Mouse (Mus musculus): ENCODE data around the gene Btnl1.

The Btnl1 gene

DNA sequence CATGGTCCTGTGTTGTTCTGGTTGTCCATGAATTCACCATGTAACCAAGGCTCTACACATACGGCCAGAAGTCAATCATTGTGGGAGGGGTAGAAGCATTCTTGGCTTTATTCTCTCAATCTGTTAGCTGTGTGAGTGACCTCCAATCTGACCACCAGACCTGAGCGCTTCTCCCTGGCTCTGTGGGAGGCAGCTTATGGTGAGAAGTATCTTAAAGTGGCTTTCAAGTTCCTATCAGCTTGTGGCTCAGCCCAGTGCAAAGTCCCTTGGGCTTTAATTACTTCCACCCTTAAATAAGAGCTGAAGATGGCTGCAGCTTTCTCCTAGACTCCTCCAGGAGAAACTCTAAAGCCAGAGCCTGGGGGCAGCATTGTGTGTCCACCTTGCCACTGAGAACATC, at the start of gene Btnl1:
Gene Btnl1, plus strand, starts transcription at position 286 of the 400 bp plus-strand sequence.
- DNase-seq (ENCODE audit: extremely low read depth, low read depth), result no peak

DNA sequence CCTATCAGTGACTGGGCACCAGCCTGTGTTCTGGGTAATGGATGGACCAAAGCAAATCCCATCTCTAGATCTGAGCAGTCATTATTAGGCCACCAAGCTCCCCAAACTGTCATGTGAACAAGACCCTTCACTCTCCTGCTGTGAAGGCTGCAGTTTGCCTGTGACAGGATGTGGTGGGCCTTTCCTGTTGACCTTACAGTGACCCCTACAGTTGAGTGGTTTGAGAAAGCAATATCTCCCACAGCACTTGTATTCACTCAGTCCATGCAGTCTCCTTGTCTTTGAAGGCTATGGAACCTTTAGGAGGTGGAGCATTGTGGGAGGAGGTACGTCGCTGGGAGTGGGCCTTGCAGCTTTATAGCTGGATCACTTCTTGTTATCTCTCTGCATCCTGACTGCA, 47.1 kb upstream of the Btnl1 start:
- no peak for DNase-seq (ENCODE audit: extremely low read depth, low read depth)

DNA sequence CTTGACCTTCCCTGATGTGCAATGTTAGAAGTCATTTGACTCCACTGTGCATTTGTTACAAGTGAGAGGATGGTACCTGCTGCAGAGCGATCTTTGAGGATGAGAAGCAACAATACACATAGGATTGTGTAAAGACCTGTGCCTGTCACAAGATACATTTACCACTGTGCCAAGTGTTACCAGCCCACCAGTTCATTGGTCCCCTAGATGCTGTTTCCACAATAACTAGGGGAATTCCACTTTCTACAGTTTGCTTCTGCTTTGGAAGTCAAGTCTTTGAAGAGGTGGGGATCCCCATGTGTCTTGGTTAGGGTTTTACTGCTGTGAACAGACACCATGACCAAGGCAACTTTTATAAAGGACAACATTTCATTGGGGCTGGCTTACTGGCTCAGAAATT, 45.7 kb upstream of the Btnl1 start:
- DNase-seq (ENCODE audit: extremely low read depth, low read depth), result no peak

DNA sequence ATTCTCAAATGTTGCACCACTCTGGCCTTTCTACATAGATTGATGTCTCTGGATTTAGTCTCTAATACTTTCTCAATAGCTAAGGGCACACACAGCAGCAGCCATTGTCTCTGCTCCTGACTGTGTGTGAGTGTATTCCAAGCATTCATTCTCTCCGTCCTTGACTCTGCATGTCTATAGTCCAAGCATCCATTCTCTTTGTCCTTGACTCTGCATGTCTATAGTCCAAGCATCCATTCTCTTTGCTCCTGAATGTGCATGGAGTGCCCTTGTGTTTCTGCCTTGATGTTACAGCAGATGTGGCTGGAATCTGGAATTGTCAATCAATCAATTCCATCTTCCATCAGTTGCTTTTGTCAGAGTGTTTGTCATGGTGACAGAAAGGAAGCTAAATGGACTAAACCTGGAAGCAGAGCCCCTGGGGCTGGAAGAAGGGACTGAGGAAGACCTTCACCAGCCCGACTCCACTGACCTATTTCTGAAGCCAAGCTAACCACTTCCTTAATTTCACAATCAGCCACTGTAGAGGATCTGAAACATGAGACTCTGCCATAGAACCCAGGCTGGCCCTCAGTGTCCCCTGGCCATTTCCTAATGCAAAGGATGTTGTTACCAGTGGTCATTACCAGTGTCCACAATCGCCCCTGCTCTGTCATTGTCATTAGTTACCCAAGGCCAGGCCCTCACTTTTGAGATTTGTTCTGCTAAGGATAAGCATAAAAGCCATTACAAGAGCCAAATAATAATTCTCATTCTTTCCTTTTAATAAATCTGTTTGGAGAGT, 36.1 kb upstream of the Btnl1 start:
- no peak for DNase-seq (ENCODE audit: extremely low read depth, low read depth)

DNA sequence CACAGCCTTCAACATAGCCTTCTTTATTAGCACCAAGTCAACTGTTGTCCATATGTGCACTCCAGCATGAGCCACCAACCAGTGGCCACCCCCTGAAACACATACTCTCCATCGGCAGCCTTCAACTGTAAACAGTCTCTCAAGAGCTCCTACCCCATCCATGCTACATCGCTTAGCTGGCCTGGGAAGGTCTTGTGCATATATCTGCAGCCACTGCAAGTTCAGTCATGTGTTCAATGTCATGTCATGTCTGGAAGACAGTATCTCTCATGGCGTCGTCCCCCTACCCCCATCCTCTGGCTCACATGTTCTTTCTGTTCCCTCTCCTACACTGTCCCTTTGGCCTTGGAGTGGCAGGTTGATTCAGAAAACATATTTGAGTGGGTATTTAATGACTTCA, 32.0 kb upstream of the Btnl1 start:
- no peak for DNase-seq (ENCODE audit: extremely low read depth, low read depth)

DNA sequence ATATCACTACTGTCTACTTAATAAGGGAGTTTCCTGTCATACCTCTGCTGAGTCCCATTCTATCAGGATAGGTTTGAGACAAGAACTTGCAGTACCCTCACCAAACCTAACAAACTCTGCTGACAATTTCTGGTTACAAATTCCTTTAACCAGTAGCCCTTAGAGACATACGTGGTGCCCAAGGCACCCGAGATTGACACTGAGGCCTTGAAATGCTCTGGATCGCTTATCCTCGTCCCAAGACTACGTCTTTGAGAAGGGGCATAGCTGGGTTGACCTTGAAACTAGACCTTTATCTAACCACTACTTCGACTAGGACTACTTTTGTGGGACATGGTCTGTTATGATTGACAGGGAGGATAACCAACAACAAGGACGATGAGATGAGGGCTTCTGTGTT, 31.4 kb upstream of the Btnl1 start:
- no peak for DNase-seq (ENCODE audit: extremely low read depth, low read depth)

DNA sequence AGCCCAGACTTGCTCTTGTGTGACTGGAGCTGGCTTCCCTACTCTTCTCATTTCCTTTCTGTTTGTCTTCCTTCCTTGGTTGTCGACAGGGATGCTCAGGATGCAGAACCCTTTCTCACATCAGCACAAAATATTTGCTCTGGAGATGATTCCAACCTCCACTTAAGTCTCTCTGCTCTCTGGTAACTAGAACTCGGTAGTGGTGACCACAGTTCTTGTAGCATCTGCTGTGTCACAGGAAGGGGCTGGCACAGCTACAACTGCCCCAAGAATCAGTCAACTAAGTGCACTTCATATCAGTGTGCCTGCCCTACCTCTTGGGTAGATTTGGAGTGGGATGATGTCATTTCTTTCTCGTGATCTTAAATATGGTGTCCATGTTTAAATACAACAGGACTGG, 30.9 kb upstream of the Btnl1 start:
- DNase-seq (ENCODE audit: extremely low read depth, low read depth), result no peak

DNA sequence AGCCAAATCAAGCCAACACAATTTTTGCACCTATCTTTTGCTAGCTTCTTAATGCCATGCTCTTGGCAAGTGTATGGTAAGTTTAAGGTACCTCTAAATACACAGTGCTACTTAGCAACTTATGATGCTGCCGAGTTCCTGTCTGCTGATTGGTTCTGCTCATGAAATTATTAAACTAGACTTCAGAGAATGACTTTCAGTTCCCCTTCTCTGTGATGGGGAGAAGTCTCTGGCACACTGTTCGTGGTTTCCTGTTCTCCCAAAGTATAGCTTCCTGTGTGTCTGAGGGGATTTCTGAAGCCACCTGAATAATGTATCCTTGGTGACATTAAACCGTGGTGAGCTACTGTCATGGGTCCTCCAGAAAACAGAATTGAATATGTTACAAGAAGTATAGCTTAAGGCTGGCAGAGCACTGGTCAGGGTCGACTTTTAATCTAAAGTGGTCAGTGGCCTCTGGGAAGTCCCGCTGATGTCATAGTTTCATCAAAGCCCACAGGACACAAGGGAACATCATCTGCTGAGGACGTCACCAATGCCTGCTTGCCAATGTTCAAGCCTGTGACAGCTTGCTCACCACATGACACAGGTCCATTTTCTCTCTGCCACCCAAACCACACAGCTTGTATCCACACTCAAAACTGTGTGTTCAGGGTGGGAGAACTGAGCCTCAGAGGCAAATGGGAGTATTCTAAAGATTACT, 29.2 kb upstream of the Btnl1 start:
- DNase-seq (ENCODE audit: extremely low read depth, low read depth), result peak; percentile 61

DNA sequence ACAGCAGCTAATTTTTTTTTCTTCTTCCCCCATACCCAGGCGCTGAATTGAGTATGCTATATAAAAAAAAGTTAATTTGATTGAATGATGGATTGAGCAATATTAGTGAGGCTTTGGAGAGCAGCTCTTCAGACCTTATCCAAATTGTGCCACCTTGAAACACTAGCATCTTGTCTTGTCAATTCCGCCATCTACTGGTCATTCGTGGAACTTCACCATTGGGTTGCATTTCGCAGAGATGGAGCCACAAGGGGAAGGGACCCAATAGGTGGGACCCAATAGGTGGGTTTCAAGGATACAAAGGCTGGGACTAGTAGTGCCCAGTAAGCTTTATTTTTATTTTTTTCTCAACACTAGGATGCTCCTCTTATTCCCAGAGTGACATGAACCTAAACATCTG, 27.5 kb upstream of the Btnl1 start:
- DNase-seq (ENCODE audit: extremely low read depth, low read depth), result peak; percentile 33

DNA sequence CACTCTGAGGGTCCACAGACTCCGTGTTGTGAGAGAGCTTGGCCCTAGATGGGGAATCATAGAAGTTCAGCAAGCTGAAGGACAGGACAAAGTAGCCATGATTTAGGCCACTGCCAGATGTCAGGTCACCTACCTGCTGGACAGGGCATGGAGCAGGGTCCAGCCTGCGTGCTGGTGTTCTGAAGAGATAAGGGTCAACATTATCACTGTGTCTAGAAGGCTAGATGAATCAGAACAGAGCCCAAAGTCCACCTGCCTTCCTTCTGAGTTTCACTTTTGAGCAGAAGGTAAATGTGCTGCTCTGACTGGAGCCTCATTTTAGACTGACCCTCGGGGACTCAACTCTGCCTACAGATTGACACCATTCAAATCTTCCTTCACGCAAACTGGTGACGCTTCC, 22.4 kb upstream of the Btnl1 start, which contains the start of gene Btnl2:
Gene Btnl2, plus strand, starts transcription at position 284 of the 400 bp plus-strand sequence.
- DNase-seq (ENCODE audit: extremely low read depth, low read depth), result no peak

DNA sequence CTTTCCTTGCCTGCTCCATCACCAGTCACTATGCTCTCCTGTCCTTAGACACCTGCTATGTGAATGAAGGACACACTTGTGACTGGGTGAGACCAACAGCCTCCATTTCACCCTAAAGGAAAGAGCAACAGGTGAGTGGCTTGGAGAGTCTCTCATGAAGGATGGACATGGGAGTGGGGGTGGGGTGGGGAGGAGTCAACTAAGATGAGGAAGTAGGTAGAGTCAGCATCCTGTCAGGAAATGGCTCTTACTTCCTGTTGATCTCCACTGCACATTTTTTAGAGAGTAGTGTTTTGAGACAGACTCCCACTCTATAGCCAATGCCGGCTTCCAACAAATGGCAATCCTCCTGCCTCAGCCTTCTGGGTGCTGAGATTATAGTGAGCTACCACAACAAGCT, 22.0 kb upstream of the Btnl1 start:
- no peak for DNase-seq (ENCODE audit: extremely low read depth, low read depth)

DNA sequence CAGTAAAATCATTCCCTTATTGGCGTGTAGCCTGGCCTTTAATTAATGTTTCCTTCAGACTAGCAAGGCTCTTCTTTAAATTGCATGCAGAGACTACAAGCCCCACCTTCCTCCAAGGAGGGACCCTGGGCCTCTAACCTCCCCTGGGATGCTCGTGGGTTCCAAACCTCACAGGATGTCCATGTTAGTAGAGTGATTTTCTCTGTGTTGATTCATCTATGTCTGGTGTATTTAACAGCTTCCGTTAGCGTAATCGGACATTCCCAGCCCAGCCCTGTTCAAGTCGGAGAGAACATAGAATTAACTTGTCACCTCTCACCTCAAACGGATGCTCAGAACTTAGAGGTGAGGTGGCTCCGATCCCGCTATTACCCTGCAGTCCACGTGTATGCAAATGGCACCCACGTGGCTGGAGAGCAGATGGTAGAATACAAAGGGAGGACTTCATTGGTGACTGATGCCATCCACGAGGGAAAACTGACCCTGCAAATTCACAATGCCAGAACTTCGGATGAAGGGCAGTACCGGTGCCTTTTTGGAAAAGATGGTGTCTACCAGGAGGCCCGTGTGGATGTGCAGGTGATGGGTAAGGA, 13.9 kb upstream of the Btnl1 start:
- no peak for DNase-seq (ENCODE audit: extremely low read depth, low read depth)

DNA sequence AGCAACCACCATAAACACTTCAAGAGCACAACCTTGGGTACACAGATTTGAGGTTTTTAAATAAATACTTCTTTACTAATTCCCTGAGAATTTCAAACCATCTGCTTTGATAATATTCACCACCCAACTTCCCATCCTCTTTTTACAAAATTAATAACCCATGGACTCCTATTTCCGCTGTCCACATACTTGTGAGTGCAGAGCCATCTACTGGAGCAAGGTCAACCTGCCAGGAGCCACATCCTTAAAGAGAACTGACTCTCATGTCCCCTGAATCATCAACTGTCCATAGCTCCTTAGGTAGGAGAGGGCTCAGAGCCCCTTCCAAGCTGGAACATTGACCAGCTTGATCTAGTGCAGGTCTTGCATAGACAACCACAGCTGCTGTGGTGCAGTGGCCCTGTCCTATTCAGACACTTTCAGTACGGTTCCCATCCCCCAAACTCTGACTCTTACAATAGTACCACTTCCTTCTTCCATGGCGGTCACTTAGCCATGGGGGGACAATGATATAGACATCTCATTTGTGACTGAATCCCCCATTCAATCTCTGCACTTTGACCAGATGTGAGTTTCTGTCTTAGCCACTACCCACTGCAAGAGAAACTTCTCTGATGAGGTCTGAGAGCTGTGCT, 13.1 kb upstream of the Btnl1 start:
- no peak for DNase-seq (ENCODE audit: extremely low read depth, low read depth)

DNA sequence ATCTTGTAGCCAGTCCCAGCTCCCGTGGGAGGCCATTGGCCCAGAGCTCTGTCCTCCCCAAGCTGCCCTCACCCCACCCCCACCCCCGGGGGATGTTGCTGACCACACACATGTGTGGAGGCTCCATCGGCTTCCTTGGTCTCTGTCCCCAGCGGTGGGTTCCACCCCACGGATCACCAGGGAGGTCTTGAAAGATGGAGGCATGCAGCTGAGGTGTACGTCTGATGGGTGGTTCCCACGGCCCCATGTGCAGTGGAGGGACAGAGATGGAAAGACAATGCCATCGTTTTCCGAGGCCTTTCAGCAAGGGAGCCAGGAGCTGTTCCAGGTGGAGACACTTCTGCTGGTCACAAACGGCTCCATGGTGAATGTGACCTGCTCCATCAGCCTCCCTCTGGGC, 11.9 kb upstream of the Btnl1 start:
- no peak for DNase-seq (ENCODE audit: extremely low read depth, low read depth)

DNA sequence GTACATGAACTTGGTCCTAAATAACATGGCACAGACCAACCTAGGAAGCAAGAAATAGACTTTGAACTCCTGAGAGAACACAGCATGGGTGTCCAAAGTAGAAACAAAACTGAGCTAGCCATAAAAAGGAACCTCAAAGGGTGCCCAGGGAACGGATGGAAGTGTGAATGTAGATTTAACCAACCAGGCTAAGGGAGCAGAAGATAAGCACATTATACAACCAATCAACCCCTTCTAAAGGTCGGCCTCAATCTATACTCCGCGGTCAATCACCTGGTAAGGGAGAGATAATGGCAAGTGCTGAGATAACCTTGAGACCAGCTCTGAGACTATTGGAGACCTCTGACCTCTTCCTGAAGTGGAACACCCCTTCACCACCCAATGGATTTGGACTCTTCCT, 6.4 kb upstream of the Btnl1 start:
- no peak for DNase-seq (ENCODE audit: extremely low read depth, low read depth)

DNA sequence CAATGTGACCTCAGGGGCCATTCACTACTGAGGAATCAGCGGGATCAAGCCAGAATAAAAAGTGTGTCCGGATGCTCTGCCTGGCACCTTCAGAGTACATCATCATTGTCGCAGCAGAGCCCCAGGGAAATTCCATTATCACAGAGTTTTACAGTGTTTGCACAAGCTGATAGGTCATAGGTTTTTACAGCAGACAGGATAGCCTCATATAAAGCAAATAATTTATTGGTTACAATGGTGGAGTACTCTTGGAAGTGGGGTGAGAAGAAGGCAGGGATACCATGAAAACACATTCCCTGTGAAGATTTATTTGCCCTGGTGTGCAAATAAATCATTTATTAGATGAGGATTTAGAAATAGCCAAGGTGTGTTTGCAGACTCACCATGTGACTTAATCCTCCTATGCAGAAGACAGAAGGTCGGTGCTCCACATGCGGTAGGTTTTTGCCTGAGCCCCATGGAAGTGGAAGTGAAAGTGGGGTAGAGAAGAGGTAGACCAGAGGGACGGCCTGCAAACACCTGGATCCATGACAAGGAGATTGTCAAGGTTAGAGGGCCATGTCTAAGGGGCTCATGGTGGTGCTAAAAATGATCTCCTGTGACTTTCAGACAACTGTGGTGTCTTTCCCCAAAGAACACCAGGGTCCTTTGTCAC, 3.8 kb upstream of the Btnl1 start:
- no peak for DNase-seq (ENCODE audit: extremely low read depth, low read depth)

DNA sequence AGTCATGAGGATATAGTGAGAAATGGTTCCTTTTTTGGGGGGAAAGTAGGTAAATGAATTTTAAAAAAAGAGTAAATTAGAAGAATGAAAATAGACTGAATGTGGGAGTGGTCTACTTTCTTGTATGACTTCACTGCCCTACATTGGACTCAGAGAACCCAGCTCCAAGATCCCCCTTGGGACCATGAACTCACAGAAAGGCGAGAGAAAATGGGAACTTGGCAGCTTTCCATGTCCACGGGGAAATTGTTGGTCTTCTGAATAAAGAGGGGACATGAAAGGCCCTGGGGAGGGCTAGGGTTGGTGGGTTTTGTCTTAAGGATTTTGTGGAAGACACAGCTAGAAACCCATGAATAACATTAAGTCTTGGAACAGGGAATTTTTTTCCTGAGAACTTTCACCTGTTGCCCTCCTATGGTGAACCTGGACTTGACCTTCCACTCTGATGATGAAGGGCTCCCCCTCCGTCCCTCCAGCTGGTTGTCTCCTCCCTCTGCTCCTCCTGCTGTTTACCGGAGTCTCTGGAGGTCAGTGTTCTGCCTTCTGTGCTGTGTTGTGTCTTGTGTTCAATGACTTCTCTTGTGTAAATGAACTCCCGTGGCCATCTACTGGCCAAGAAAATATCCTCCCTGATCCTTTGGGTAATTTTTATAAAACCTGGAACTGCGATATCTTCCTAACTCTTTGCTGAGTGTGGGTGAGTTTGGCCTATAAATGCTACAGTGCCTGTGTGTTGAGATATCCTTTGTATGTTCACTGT, 698 bp downstream of the Btnl1 start:
- DNase-seq (ENCODE audit: extremely low read depth, low read depth), result no peak

DNA sequence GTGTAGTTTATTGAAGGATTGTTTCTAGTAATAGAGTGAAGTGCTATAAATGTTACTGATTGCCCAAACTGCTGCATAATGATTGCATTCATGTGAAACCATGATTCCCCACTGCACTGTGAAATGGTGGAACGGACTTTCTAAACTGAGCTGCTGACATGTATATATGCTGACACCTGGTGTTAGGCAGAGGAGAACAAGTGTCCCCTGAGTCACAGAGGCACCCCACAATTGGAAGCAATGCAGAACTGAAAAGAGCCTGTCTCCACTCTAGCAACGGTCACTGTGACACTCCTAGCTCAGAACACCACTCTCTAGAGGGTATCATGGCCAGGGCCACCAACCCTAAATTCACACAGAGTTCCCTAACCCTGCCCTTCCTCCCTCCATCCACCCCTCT, 1.8 kb downstream of the Btnl1 start:
- no peak for DNase-seq (ENCODE audit: extremely low read depth, low read depth)

DNA sequence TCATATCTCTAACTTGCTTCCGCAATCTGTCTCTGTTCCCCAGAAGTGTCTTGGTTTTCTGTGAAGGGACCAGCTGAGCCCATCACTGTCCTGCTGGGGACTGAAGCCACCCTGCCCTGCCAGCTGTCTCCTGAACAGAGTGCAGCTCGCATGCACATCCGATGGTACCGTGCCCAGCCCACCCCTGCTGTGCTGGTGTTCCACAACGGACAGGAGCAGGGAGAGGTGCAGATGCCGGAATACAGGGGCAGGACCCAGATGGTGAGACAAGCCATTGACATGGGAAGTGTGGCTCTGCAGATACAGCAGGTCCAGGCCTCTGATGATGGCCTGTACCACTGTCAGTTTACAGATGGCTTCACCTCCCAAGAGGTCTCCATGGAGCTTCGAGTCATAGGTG, 2.5 kb downstream of the Btnl1 start:
- DNase-seq (ENCODE audit: extremely low read depth, low read depth), result no peak

DNA sequence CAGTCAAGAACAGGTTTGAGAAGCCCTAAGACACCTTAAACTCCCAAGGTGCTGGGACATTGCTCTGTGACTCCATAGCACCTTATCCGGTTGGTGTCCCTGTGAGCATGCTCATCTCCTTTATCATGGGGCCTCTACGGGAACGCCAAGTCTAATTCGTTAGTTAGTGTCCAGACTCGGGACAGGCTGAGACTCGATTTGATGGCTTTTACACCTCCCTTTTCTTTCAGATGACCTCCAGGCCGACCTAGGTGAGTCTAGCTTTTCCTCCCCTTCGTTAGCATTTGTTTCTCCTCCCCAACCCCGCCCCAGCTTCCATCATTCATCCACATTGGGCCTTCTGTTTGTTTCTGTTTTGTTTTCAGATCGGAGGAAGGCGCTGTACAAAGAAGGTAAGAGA, 4.9 kb downstream of the Btnl1 start:
- no peak for DNase-seq (ENCODE audit: extremely low read depth, low read depth)

DNA sequence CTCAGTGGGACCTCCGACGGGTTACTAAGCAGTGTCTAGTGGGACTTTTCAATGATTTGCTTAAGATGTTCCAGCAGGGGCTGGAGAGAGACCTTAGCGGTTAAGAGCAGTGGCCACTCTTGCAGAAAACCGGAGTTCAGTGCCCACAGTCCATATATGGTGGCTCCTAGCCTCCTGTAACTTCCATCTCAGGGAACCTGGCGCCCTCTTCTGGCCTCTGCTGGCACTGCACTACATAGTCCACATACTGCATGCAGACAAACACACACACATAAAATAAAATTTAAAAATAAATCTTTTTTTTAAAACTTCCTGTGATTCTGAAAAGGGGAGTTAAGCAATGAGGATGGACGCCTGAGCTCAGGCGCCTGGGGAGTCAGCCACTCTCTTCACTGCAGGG, 6.3 kb downstream of the Btnl1 start:
- no peak for DNase-seq (ENCODE audit: extremely low read depth, low read depth)
